ENCODE assay signal across 7 mouse cellular contexts in the genomic region with DNA sequence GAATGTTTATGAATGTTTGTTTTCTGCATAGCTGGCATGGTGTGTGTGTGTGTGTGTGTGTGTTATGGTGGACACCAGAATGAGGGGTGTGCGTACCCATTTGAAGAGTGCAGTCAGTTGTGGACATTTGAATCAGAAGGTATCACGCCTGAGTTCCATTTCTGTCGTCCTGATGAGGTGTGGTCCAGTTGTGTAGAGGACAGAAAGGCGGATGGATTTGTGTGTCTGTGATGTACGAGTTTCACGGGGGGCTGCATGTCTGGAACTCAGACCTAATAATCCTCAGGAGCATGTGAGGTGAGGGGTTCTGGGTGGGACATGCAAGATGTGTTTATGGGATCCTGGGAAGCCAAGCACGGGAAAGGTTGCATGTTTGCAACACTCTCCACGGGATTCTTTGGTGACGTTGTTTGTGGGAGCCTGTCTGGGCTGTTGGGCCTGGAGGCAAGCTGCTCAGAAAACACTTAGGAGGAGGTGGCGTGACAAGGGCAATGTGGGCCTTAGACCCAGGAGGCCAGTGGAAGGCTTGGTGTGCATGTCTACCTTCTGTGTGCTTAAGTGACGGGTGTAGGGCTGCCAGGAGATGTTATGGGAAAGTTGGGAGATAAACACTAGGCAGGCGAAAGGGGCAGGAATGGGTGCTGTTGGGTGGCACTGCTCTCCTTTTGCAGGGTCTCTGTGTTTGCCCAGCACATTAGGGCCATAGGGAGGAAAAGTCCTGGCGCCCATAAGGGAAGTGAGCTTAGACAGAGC. TPM values are rescaled to one million over a fixed set of nuclear protein-coding genes. Genes with fewer than 3 reads are reported as not detected.
DNase-seq lines count a peak whose midpoint lies in the region; ATAC-seq and TF ChIP-seq lines count a peak whose summit lies in the region.

No protein-coding gene starts in this region.

- 66% methylated on average over 13 of the region's 13 CpGs for WGBS in hindbrain, embryonic 12.5 days
- 63% methylated on average over 13 of the region's 13 CpGs for WGBS in liver, postnatal 0 days (ENCODE audit: insufficient replicate concordance)

- H3K27ac ChIP-seq in hindbrain, embryonic 12.5 days, result 0 out of 2 replicates have a peak overlapping the region, but pooled peaks have one; percentile 0
- H3K27ac ChIP-seq in liver, postnatal 0 days (ENCODE audit: low read depth), result peak overlapping the region; percentile 91

- TF ChIP-seq CTCF in E14TG2a.4 (conservative IDR thresholded peaks at IDR 0.05; ENCODE audit: low read length), result no peak
- TF ChIP-seq CTCF in liver, postnatal 0 days (IDR thresholded peaks at IDR 0.05; ENCODE audit: low read depth), result no peak

- TF ChIP-seq EP300 in liver, postnatal 0 days (IDR thresholded peaks at IDR 0.05; ENCODE audit: low read depth), result no peak

- H3K4me1 ChIP-seq in E14TG2a.4 (replicated peaks; ENCODE audit: low read depth, low read length), result peaks cover 32% of the 10 kb centered on the region
- H3K4me1 ChIP-seq in hindbrain, embryonic 12.5 days, result peaks cover 23% of the 10 kb centered on the region
- peaks cover 11% of the 10 kb centered on the region for H3K4me1 ChIP-seq in liver, postnatal 0 days (ENCODE audit: insufficient read depth)

- peak overlapping the region; percentile 81 for H3K4me2 ChIP-seq in hindbrain, embryonic 12.5 days (replicated peaks)
- H3K4me2 ChIP-seq in liver, postnatal 0 days (ENCODE audit: low read depth, low read length), result peak overlapping the region; percentile 88

- H3K9me3 ChIP-seq in E14TG2a.4 (ENCODE audit: low read length), result no peaks in the 10 kb centered on the region
- no peaks in the 10 kb centered on the region for H3K9me3 ChIP-seq in hindbrain, embryonic 12.5 days (replicated peaks)
- no peaks in the 10 kb centered on the region for H3K9me3 ChIP-seq in liver, postnatal 0 days (ENCODE audit: low read length)

- peaks cover 32% of the 10 kb centered on the region for H3K27me3 ChIP-seq in E14TG2a.4 (ENCODE audit: insufficient read depth, low read length)
- no peaks in the 10 kb centered on the region for H3K27me3 ChIP-seq in hindbrain, embryonic 12.5 days
- no peaks in the 10 kb centered on the region for H3K27me3 ChIP-seq in liver, postnatal 0 days (ENCODE audit: insufficient read depth, low read length)

- H3K4me3 ChIP-seq in E14TG2a.4 (replicated peaks; ENCODE audit: low read length), result peak overlapping the region; percentile 89
- H3K4me3 ChIP-seq in hindbrain, embryonic 12.5 days, result peak overlapping the region; percentile 82
- H3K4me3 ChIP-seq in liver, postnatal 0 days (ENCODE audit: low read depth, low read length), result peak overlapping the region; percentile 85

- no peak for ATAC-seq in hindbrain, embryonic 12.5 days (ENCODE audit: low FRiP score)
- no peak for ATAC-seq in liver, postnatal 0 days

- H3K9ac ChIP-seq in hindbrain, embryonic 12.5 days, result peak overlapping the region; percentile 94
- H3K9ac ChIP-seq in liver, postnatal 0 days (replicated peaks), result no peak overlapping the region

- no peaks in the 10 kb centered on the region; the same call in 1 of the 2 replicates for H3K36me3 ChIP-seq in E14TG2a.4 (ENCODE audit: insufficient read depth, low read length)
- no peaks in the 10 kb centered on the region for H3K36me3 ChIP-seq in hindbrain, embryonic 12.5 days
- 0 out of 2 replicates have a peak, but pooled peaks cover 2% of the 10 kb centered on the region for H3K36me3 ChIP-seq in liver, postnatal 0 days (replicated peaks; ENCODE audit: insufficient read depth, low read length)

- DNase-seq in brain, adult 2 months (ENCODE audit: low read depth, low spot score), result peak; percentile 48
- no peak for DNase-seq in liver, postnatal 0 days
- no peak for DNase-seq in yolk sac, embryonic 10.5 days (ENCODE audit: low spot score)
- DNase-seq in adrenal gland, postnatal 25 days, result no peak
- no peak for DNase-seq in thymus, adult 18-20 months

RNA-seq across cellular contexts. Expression of gene Zbtb4, which starts 1.3 kb away (rescaled TPM):
- 2.3 and 2.4 TPM in 2 replicates for polyA plus RNA-seq in hindbrain, embryonic 12.5 days (2016; fragmentation: Nextera tagmentation; extraction: Ambion mirVana)
- polyA plus RNA-seq in liver, postnatal 0 days (2015; fragmentation: Nextera tagmentation; extraction: Ambion mirVana), result 0.67 and 0.75 TPM in 2 replicates
- 39.5 and 65.8 TPM in 2 replicates for total RNA-seq in adrenal gland, postnatal 25 days (2021)

RNA-seq across cellular contexts. Expression of gene Slc35g3, which starts 5.3 kb away (rescaled TPM):
- 0.40 and 0.61 TPM in 2 replicates for polyA plus RNA-seq in hindbrain, embryonic 12.5 days (2016; fragmentation: Nextera tagmentation; extraction: Ambion mirVana)
- polyA plus RNA-seq in liver, postnatal 0 days (2015; fragmentation: Nextera tagmentation; extraction: Ambion mirVana), result not detected in 2 replicates
- total RNA-seq in adrenal gland, postnatal 25 days (2021), result not detected in 2 replicates

RNA-seq across cellular contexts. Expression of gene Polr2a, which starts 8.6 kb away (rescaled TPM):
- polyA plus RNA-seq in hindbrain, embryonic 12.5 days (2016; fragmentation: Nextera tagmentation; extraction: Ambion mirVana), result 32.2 and 39.0 TPM in 2 replicates
- 6.6 and 6.8 TPM in 2 replicates for polyA plus RNA-seq in liver, postnatal 0 days (2015; fragmentation: Nextera tagmentation; extraction: Ambion mirVana)
- total RNA-seq in adrenal gland, postnatal 25 days (2021), result 98.5 and 101 TPM in 2 replicates

RNA-seq across cellular contexts. Expression of gene Chrnb1, which starts 28.7 kb away (rescaled TPM):
- 3.0 and 5.9 TPM in 2 replicates for polyA plus RNA-seq in hindbrain, embryonic 12.5 days (2016; fragmentation: Nextera tagmentation; extraction: Ambion mirVana)
- 0.73 and 0.76 TPM in 2 replicates for polyA plus RNA-seq in liver, postnatal 0 days (2015; fragmentation: Nextera tagmentation; extraction: Ambion mirVana)
- 1.8 and 2.4 TPM in 2 replicates for total RNA-seq in adrenal gland, postnatal 25 days (2021)

RNA-seq across cellular contexts. Expression of gene Fgf11, which starts 34.6 kb away (rescaled TPM):
- polyA plus RNA-seq in hindbrain, embryonic 12.5 days (2016; fragmentation: Nextera tagmentation; extraction: Ambion mirVana), result 3.7 and 4.2 TPM in 2 replicates
- polyA plus RNA-seq in liver, postnatal 0 days (2015; fragmentation: Nextera tagmentation; extraction: Ambion mirVana), result 0.04 and 0.07 TPM in 2 replicates
- total RNA-seq in adrenal gland, postnatal 25 days (2021), result 3.6 and 3.9 TPM in 2 replicates
